Mouse (Mus musculus) bone marrow, adult 2 months (tissue): Measurements from ENCODE around the gene Pole3. TPM values are rescaled to one million over a fixed set of nuclear protein-coding genes. Genes with fewer than 3 reads are reported as not detected.

Experiments used
- H3K27ac ChIP-seq: fragments of 200-500 bp; 2 replicates; pipeline ENCODE4 v1.5.1; 2012; ENCODE audit warnings: low read depth, mild to moderate bottlenecking, control low read depth, inconsistent platforms, low read length; ENCODE audit not compliant: control insufficient read depth, poor library complexity, insufficient read depth
- H3K4me1 ChIP-seq: fragments of 200-500 bp; 2 replicates; pipeline ENCODE4 v1.6.1; 2011; ENCODE audit warnings: low read length; ENCODE audit not compliant: control insufficient read depth, insufficient read depth
- H3K4me3 ChIP-seq: fragments of 200-500 bp; replicated peaks from 2 replicates; pipeline ENCODE3; 2011; ENCODE audit warnings: mild to moderate bottlenecking, low read depth, low read length, control low read depth; ENCODE audit not compliant: control insufficient read depth
- CTCF ChIP-seq: fragments of 200-500 bp; IDR thresholded peaks from 2 replicates; pipeline ENCODE4 v1.5.1; 2011; ENCODE audit warnings: low read length, control low read depth; ENCODE audit not compliant: control insufficient read depth, insufficient read depth
- POLR2A ChIP-seq: fragments of 200-500 bp; IDR thresholded peaks from 2 replicates; pipeline ENCODE4 v1.6.1; 2011; ENCODE audit warnings: low read depth, mild to moderate bottlenecking, control low read depth, low read length, borderline replicate concordance; ENCODE audit not compliant: control insufficient read depth
- WGBS: fragments of 180-500 bp; shearing (Covaris S2); methylation state at CpG from one replicate; pipeline ENCODE4 v1.1.7; 2018; 5-methylcytosine and 5-hydroxymethylcytosine counted together
- polyA plus RNA-seq: library from polyadenylated mRNA; stranded (reverse); fragments of >200 nt; gene quantifications from 2 replicates; pipeline ENCODE4 v1.2.4, GENCODE M21; 2011; ENCODE audit warnings: low replicate concordance; ENCODE audit not compliant: missing spikeins, insufficient read depth, insufficient read length

Gene Pole3
- polyA plus RNA-seq, 1 experiment: 56.5 TPM

DNA sequence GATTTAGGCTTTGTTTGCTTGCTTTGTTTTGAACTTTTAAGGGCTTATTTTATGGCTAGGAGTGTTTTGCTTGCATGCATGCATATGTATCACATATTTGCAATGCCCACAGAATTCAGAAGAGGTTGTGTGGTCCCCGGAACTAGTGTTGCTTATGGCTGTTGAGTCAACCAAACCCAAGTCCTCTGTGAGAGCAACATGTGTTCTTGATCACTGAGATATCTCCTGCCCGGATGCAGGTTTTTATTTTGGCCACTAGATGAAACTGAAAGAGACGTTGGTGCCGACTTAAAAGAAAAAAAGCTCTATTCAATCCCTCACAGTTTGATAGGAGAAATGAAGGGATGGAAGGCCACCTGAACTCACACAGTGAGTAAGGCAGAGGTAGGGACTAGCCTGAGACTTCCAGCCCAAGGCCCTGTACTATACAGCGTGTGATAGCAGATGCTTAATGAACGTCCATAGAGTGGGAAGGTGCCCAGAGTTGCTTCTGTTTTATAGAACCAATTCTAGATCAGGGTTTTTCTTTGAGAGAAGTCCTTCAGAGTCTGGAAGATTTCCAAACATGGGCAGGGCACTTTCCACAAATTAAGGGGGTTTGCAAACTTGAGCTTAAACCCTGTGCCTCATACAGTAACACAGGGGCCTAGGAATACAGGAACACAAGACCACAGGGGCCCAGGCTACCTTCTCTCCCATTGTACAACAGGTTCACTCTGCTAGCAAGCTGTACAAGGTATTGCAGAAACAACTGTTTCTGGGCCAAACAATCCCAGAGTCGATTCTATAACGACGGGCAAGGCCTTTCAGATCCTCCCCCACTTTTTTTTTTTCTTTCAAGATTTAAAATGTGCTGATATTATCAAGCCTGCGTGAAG is 7.1 kb downstream of the Pole3 start:
- 30% methylated on average over 10 of the region's 10 CpGs for WGBS
- H3K4me3 ChIP-seq: peak overlapping the region; percentile 91
- TF ChIP-seq CTCF: no peak
- TF ChIP-seq POLR2A: no peak
- peak overlapping the region; percentile 82 for H3K27ac ChIP-seq
- peaks cover 2% of the 10 kb centered on the region for H3K4me1 ChIP-seq

DNA sequence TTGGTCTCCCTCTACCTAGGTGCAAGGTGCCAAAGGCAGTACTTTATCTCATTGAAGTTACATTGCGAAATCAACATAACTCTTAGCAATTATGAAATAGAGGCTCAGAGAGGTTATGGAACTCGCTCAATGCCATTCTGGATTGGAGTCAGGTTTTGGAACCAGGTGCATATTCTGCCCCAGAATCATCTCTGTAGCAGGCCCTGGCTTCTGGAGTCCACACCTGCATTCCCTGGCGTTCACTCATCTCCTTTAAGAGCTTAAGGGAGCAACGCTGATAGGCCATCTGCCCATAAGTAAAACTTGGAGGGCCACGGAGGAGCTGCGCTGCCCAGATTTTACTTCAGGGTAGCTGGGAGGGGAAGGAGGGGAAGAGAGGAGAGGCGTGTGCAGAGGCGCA is 7.8 kb downstream of the Pole3 start:
- Histone ChIP-seq H3K4me1 (peaks cover 2% of the 10 kb centered on the region), H3K27ac (peak overlapping the region; percentile 78), H3K4me3 (peak overlapping the region; percentile 18)
- TF ChIP-seq CTCF (no peak), POLR2A (no peak)
- 31% methylated on average over 8 of the region's 8 CpGs for WGBS

GRCm38 (mm10) chr4:62516579-62516978 is 8.3 kb downstream of the Pole3 start:
- Histone ChIP-seq H3K4me3 (peak overlapping the region; percentile 90), H3K27ac (peak overlapping the region; percentile 40), H3K4me1 (peaks cover 2% of the 10 kb centered on the region)
- TF ChIP-seq CTCF (no peak), POLR2A (peak; percentile 54; the same call in 1 of the 2 replicates)
- 52% methylated on average over 1 of the region's 1 CpGs for WGBS

DNA sequence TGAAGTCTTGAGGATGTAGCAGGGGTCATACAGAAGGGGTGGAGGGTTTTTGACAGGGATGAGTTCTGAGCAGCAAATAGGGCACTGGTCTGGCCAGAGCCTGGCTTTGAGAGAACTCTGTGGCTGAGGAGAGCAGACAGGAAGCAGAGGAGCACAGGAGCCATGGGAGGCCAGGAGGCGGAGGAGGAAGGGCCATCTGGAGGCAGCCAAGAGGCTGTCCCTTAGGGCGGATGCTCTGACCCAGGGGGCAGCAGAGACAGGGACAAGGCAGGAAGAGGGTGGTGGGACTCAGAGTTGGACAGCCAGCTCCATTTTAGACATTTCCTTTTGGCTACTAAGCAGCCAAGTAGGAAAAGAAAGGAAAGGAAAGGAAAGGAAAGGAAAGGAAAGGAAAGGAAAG is 8.8 kb downstream of the Pole3 start:
- 35% methylated on average over 2 of the region's 2 CpGs for WGBS
- H3K27ac ChIP-seq: peak overlapping the region; percentile 85
- H3K4me1 ChIP-seq: peaks cover 2% of the 10 kb centered on the region
- H3K4me3 ChIP-seq: peak overlapping the region; percentile 90
- no peak for TF ChIP-seq CTCF
- peak; percentile 29; the same call in 1 of the 2 replicates for TF ChIP-seq POLR2A

DNA sequence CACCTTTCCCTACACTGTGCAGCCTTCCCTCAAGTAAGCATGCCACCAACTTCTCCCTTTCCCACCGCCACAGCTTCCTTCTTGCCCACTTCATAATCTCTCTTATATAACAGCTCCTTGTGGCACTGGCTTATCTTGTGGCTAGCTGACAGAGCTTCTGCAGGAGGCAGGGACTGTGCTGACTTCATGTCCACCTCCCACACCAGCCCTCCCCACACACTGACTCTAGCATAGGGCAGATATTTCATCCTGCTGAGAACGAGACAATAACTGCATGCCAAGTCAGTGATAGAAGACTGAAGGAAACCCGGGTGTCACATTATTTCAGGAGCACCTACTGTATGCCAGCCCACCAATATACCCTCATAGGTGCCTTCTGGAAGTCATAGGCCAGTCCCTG is 9.4 kb downstream of the Pole3 start:
- Histone ChIP-seq H3K27ac (peak overlapping the region; percentile 85), H3K4me3 (peak overlapping the region; percentile 90), H3K4me1 (peaks cover 2% of the 10 kb centered on the region)
- 19% methylated on average over 3 of the region's 3 CpGs for WGBS
- TF ChIP-seq CTCF (no peak), POLR2A (no peak)

GRCm38 (mm10) chr4:62514995-62515394 is 9.9 kb downstream of the Pole3 start:
- Histone ChIP-seq H3K4me1 (peaks cover 2% of the 10 kb centered on the region), H3K4me3 (peak overlapping the region; percentile 90), H3K27ac (peak overlapping the region; percentile 85)
- TF ChIP-seq CTCF (no peak), POLR2A (no peak)
- WGBS: 63% methylated on average over 7 of the region's 7 CpGs

DNA sequence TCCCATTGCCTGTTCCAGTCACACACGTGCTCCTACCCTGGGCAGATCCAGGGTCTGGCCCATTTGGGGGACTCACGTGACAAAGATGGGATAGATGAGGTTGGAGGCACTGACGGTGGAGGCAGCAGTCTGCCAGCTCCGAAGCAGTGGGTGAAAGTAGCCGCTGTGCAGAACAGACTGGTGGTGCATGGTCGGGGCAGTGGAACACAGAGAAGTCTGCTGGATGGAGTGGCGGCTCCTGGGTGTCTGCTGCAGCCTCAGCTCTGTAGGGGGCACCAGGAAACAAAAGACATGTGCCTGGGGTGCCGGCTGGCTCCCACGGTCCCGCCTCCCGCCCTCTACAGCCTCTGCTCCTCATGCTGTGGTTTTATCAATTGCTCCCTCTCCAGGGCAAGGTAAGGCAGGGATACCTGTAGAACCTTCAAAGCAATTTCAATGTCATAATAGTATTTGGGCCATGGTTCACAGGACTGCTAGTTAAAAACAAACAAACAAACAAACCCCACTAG is 10.8 kb downstream of the Pole3 start:
- TF ChIP-seq POLR2A: no peak
- TF ChIP-seq CTCF: no peak
- 72% methylated on average over 11 of the region's 11 CpGs for WGBS
- peak overlapping the region; percentile 14 for H3K4me3 ChIP-seq
- H3K27ac ChIP-seq: no peak overlapping the region
- H3K4me1 ChIP-seq: peaks cover 2% of the 10 kb centered on the region

GRCm38 (mm10) chr4:62509946-62510345 is 14.9 kb downstream of the Pole3 start:
- TF ChIP-seq CTCF (no peak), POLR2A (no peak)
- no peaks in the 10 kb centered on the region for H3K4me1 ChIP-seq
- no peak overlapping the region for H3K4me3 ChIP-seq
- WGBS: 94% methylated on average over 11 of the region's 11 CpGs
- no peak overlapping the region for H3K27ac ChIP-seq
